Mouse (Mus musculus): Measurements from ENCODE around the gene Samd9l. TPM values are rescaled to one million over a fixed set of nuclear protein-coding genes. Genes with fewer than 3 reads are reported as not detected.
A peak's percentile ranks its signal among the peaks of the same experiment; 100 is the strongest.
"Not testable (repeated sequence)": the region's sequence is repeated elsewhere in the genome, so short reads cannot be mapped to it uniquely, and the experiment has no call there.

The Samd9l gene
- total RNA-seq (2018; cell fraction: chromatin; rRNA removed), result 100 to 1,000 TPM; 161 to 866 (median 437) TPM
- total RNA-seq (2018; cell fraction: cytosol; rRNA removed), result 100 to 1,000 TPM in 14 of 26 experiments, 10 to 100 TPM in 12; 75.7 to 277 (median 176) TPM
- 100 to 1,000 TPM; 134 to 758 (median 523) TPM for total RNA-seq (2018; cell fraction: nucleus; rRNA removed)
- 57.6 to 104 TPM (median 80.6 TPM) in 3 replicates for polyA plus RNA-seq (2018)

DNA sequence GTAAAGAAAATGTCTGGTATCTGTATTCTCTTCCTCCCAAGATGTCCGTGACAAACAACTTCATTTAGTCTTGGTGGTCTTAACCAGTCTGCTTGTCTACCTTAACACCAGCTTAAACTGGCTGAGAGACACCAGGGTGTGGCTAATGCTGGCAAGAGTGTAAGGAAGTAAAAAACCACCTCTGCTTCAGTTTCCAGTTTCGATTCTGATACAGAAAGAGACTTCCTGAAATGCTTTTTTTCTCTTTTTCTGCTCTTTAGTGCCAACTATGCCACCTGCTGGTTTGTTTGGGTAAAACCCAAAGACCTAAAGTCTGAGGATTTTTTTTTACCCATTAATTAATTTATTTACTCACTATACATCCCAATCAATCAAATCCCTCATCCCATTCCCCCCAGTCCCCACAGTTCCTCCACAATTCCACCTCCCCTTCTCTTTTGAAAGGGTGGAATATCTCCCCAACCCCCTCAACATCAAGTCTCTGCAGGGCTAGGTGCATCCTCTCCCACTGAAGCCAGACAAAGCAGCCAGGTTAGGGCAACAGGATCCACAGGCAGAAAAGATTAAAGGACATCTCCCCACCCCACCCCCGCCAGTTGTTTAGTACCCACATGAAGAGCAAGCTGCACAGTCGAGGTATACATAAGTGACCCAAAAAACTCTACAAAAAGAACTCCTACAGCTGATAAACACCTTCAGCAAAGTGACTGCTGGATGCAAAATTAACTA is at the start of gene Samd9l:
Gene Samd9l, minus strand, starts transcription at position 233 of the 729 bp plus-strand sequence.
- peak within 1 kb of the TSS; percentile 71 for H3K27ac ChIP-seq
- 30% methylated on average over 4 of the region's 4 CpGs for WGBS (ENCODE audit: missing documents)

DNA sequence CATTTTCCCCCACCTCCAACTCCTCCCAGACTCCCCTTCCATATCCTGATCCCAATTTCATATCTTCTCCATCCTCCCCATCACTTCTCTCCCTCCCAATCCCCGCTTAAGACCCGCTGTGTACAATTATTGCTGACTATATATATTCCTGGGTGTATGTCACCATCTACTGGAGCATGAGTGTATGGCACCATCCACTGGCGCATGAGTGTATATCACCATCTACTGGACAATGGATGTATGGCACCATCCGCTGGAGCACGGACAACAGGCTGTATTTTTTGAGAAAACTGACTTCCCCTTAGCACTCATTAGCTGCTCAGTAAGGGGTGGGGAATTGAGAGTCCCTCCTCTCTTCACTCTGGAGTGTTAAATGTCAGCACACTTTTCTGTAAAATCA is 48.0 kb upstream of the Samd9l start:
- 5% methylated on average over 5 of the region's 5 CpGs for WGBS (ENCODE audit: missing documents)
- no peak overlapping the region for H3K4me3 ChIP-seq (ENCODE audit: inconsistent target)
- H3K27ac ChIP-seq, result no peak overlapping the region
- no peaks in the 10 kb centered on the region for H3K36me3 ChIP-seq (ENCODE audit: inconsistent target)
- no peaks in the 10 kb centered on the region for H3K79me2 ChIP-seq (ENCODE audit: inconsistent target)

More for the DNA sequence above, at the start of gene Samd9l:
- H3K36me3 ChIP-seq (ENCODE audit: inconsistent target), result not testable (repeated sequence)
- H3K79me2 ChIP-seq (ENCODE audit: inconsistent target), result peaks cover 49% of the 10 kb centered on the region
- peak within 1 kb of the TSS; percentile 71 for H3K4me3 ChIP-seq (ENCODE audit: inconsistent target)

DNA sequence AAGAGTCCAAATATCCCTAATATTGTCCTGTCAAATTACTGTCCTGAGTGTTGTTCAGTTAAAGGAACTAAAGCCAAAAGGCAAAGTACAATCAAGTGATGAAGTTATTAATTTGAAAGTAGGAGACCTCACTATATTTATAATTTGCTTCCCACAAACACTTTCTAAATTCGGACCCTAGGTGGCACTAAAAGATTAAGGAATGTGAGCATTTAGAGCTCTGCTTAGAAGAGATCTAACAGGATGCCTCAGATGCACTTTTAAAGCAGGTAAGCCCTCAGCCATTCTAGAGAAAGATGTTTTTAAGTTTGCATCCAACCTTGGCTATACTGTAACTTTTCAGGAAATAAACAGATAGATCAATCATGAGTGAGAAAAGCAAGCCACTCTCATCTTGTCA is 44.5 kb upstream of the Samd9l start:
- 42% methylated on average over 1 of the region's 1 CpGs for WGBS (ENCODE audit: missing documents)

DNA sequence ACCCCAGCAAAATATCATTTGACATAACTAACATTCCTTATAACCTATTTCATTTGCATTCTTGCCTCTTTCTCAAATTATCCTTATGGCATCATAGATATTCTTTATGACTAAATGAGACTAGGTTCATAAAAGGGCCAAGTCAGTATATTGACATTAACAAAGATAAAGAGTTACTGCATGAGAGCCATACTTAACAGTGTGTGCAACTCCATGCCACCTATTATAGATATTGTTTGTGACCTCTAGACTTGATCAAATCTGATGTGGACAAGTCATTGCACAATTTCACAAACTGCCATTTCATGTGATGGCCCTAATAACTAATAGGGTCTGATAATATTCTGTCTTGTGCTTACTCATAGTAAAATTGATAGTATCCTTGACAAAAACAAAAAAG is 36.7 kb upstream of the Samd9l start:
- Histone ChIP-seq H3K27ac (no peak overlapping the region), H3K79me2 (ENCODE audit: inconsistent target) (no peaks in the 10 kb centered on the region), H3K4me3 (ENCODE audit: inconsistent target) (no peak overlapping the region), H3K36me3 (ENCODE audit: inconsistent target) (no peaks in the 10 kb centered on the region)

More for the DNA sequence above, 44.5 kb upstream of the Samd9l start:
- no peak overlapping the region for H3K4me3 ChIP-seq (ENCODE audit: inconsistent target)
- H3K27ac ChIP-seq, result no peak overlapping the region
- no peaks in the 10 kb centered on the region for H3K36me3 ChIP-seq (ENCODE audit: inconsistent target)
- no peaks in the 10 kb centered on the region for H3K79me2 ChIP-seq (ENCODE audit: inconsistent target)

DNA sequence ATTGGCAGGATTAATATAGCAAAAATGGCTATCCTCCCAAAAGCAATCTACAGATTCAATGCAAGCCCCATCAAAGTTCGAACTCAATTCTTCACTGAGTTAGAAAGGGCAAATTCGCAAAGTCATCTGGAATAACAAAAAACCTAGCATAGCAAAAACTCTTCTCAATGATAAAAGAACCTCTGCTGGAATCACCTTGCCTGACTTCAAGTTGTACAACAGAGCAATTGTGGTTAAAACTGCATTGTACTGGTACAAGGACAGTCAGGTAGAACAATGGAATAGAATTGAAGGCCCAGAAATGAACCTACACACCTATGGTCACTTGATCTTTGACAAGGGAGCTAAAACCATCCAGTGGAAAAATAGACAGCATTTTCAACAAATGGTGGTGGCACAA is 31.6 kb upstream of the Samd9l start:
- H3K4me3 ChIP-seq (ENCODE audit: inconsistent target); H3K36me3 ChIP-seq (ENCODE audit: inconsistent target); H3K27ac ChIP-seq; H3K79me2 ChIP-seq (ENCODE audit: inconsistent target): not testable (repeated sequence)
- WGBS (ENCODE audit: missing documents), result 94% methylated on average over 2 of the region's 2 CpGs

DNA sequence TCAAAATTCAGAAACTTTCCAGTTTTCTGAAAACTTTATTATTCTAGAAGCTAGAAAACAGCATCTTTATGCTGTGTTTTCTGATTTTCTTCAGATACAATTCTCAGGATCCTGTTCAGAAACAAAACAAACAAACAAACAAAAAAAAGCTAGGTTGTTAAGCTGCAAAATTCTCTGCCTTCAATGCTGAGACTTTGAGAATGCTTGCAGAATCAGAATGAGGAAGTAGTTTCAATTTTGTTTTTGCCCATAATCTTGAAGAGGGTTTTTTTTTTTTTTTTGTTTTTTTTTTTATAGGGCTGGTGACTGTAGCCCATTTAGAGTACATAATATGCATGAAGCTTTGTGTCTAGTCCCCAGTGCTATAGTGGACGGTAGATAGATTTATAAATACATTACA is 27.7 kb upstream of the Samd9l start:
- WGBS (ENCODE audit: missing documents), result 0% methylated on average over 1 of the region's 1 CpGs
- no peak overlapping the region for H3K4me3 ChIP-seq (ENCODE audit: inconsistent target)
- peak overlapping the region; percentile 45 for H3K27ac ChIP-seq

DNA sequence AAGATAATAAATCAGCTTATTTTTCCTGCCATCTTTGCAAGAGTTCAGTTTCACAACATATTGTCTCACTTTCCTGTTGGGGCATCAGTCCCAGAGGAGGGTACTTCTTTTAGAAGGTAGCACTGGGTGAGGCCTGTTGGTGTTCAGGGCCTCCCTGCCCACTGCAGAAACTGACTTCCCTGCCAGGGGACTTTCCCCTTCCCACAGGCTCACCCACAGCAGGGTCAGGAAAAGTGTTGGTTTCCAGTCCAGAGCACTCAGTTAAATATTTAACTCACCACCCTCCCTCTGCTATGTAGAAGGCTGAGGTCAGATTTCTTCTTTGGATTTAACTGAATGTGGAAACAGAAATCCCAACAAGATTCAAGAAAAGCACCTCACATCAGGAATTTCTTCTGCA is 26.0 kb upstream of the Samd9l start:
- not testable (repeated sequence) for H3K36me3 ChIP-seq (ENCODE audit: inconsistent target); H3K79me2 ChIP-seq (ENCODE audit: inconsistent target); H3K4me3 ChIP-seq (ENCODE audit: inconsistent target); H3K27ac ChIP-seq

More for the DNA sequence above, 27.7 kb upstream of the Samd9l start:
- H3K36me3 ChIP-seq (ENCODE audit: inconsistent target), result no peaks in the 10 kb centered on the region
- H3K79me2 ChIP-seq (ENCODE audit: inconsistent target), result no peaks in the 10 kb centered on the region

DNA sequence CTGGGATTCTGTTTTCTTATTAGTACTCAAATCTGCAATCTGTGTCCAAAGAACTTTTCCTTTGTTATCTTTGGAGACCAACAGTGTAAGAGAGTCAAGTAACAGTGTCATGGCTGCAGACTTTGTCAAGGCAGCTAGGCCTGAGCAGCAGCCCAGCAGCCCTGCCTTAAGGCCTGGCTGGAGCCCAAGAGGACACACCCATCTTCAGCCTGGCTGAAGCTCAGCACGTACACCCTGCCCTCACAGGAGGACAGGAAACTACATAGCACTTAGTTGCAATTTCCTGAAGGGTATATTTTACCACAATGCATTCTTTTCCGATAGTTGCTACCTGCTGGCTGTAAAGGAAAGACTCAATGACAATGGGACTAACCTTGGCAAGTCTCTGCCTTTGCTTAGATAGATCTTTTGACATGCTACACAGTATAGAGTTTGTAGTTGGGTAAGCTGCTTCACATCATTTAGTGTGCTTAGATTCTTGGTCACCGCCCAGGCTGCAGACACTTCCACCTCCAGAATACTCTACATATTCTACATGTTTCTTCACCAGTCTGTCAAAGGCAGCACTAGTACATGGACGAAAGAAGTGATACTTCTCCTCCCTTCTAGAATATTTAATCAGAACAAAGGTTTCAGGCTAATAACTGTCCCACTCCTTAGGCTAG is 25.4 kb upstream of the Samd9l start:
- H3K36me3 ChIP-seq (ENCODE audit: inconsistent target); H3K27ac ChIP-seq; H3K4me3 ChIP-seq (ENCODE audit: inconsistent target); H3K79me2 ChIP-seq (ENCODE audit: inconsistent target): not testable (repeated sequence)
- 33% methylated on average over 1 of the region's 4 CpGs for WGBS (ENCODE audit: missing documents)

DNA sequence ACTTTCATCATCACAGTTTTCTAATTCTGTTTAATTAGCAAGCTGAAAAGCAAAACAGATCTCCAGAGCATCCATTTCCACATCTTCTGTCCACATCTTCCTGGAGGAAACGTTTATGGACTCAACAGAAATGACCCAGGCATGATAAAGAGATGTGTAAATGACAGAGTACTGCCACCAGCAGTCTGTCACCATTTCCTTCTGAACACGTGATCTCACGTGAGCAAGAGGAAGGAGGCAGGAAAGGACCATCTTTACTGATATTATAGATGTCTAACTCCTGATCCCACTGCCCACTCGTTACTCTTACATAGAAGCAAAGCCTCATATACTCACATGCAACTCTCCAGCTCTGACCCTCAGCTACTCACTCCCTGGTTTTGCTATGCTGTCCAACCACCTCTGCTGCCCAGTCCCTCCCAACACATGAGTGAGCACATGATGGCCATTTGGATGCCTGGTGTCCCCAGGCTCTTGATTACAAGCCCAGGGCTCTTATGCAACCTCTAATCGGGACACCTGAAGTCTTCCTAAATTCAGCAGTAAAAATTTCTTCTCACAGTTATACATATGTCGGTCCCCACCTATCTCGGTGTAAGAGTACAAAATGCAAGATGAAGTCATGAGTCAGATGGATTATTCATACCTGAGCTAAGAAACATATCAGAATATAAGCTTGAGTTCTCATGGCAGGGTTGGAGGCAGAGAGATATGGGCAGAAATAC is 2.0 kb downstream of the Samd9l start:
- Histone ChIP-seq H3K79me2 (ENCODE audit: inconsistent target) (peaks cover 70% of the 10 kb centered on the region), H3K27ac (peak overlapping the region; percentile 71), H3K4me3 (ENCODE audit: inconsistent target) (peak overlapping the region; percentile 71)
- WGBS (ENCODE audit: missing documents), result 51% methylated on average over 3 of the region's 7 CpGs
- H3K36me3 ChIP-seq (ENCODE audit: inconsistent target), result not testable (repeated sequence)

DNA sequence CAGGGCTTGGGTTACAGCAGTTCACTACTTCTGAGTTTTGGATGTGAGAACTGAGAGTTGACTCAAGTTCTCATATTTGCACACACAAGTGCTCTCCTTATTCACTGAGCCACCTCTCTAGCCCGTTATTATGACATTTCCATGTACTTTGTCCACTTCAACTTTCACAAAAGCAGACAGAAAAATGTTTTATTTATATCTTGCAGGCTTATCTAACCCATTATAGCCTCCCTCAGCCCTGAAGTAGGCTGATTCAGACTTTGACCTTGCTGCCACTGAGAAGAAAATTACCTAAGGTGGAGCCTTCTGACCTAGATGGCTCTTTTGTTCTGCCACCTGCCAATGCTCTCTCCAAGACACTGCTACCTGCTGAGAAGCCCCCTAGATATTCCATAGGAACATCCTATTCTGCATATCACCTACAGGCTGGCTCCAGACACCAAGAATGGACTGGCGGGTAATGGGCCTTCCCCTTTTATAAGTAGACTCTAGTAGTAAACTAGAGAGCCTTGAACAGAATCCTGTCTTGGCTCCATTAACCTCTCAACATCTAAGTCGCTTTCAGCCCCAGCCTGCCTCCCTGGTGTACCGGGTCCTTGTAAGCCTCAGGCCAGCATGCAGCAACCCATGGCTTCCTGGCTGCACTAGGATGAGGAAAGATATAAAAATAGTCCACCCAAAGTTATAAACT is 3.3 kb downstream of the Samd9l start:
- H3K36me3 ChIP-seq (ENCODE audit: inconsistent target); H3K27ac ChIP-seq; H3K4me3 ChIP-seq (ENCODE audit: inconsistent target): not testable (repeated sequence)
- 54% methylated on average over 4 of the region's 4 CpGs for WGBS (ENCODE audit: missing documents)
- peaks cover 83% of the 10 kb centered on the region for H3K79me2 ChIP-seq (ENCODE audit: inconsistent target)

DNA sequence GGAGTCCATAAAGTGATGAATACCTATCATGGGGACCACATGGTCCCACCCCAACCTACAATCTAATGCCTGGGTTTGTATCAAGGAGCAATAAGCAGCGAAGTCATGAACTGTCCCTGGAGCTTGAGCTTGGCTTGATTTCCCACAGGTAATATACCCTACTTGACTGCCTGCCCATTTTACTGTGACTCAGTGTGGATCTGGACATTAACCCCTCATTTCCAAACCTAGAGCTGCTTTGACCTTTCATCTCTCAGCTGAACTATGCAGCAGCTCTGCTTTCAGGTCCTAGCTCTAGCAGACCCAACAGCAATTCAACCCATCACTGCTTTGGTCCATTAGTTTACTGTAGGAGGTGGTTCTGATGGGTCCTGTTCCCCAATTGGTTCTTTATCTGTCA is 9.4 kb downstream of the Samd9l start:
- Histone ChIP-seq H3K27ac (no peak overlapping the region), H3K79me2 (ENCODE audit: inconsistent target) (peaks cover 92% of the 10 kb centered on the region), H3K4me3 (ENCODE audit: inconsistent target) (no peak overlapping the region), H3K36me3 (ENCODE audit: inconsistent target) (peaks cover 7% of the 10 kb centered on the region; the same call in 1 of the 2 replicates)
- 100% methylated on average over 1 of the region's 1 CpGs for WGBS (ENCODE audit: missing documents)

DNA sequence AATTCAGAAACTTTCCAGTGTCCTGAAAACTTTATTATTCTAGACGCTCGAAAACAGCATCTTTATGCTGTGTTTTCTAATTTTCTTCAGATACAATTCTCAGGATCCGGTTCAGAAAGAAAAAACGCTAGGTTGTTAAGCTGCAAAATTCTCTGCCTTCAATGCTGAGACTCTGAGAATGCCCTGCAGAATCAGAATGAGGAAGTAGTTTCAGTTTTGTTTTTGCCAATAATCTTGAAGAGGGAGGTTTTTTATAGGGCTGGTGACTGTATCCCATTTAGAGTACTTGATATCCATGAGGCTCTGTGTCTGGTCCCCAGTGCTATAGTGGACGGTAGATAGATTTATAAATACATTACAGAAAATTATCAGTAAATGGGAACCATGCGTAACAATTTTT is 12.8 kb downstream of the Samd9l start:
- H3K79me2 ChIP-seq (ENCODE audit: inconsistent target), result peaks cover 90% of the 10 kb centered on the region
- H3K27ac ChIP-seq, result no peak overlapping the region
- 31% methylated on average over 6 of the region's 6 CpGs for WGBS (ENCODE audit: missing documents)
- no peak overlapping the region; the same call in 1 of the 2 replicates for H3K4me3 ChIP-seq (ENCODE audit: inconsistent target)
- H3K36me3 ChIP-seq (ENCODE audit: inconsistent target), result peaks cover 7% of the 10 kb centered on the region; the same call in 1 of the 2 replicates

DNA sequence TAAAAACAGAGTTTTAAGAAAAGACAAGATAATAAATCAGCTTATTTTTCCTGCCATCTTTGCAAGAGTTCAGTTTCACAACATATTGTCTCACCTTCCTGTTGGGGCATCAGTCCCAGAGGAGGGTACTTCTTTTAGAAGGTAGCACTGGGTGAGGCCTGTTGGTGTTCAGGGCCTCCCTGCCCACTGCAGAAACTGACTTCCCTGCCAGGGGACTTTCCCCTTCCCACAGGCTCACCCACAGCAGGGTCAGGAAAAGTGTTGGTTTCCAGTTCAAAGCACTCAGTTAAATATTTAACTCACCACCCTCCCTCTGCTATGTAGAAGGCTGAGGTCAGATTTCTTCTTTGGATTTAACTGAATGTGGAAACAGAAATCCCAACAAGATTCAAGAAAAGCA is 14.6 kb downstream of the Samd9l start:
- not testable (repeated sequence) for H3K36me3 ChIP-seq (ENCODE audit: inconsistent target)
- H3K79me2 ChIP-seq (ENCODE audit: inconsistent target), result peaks cover 90% of the 10 kb centered on the region

DNA sequence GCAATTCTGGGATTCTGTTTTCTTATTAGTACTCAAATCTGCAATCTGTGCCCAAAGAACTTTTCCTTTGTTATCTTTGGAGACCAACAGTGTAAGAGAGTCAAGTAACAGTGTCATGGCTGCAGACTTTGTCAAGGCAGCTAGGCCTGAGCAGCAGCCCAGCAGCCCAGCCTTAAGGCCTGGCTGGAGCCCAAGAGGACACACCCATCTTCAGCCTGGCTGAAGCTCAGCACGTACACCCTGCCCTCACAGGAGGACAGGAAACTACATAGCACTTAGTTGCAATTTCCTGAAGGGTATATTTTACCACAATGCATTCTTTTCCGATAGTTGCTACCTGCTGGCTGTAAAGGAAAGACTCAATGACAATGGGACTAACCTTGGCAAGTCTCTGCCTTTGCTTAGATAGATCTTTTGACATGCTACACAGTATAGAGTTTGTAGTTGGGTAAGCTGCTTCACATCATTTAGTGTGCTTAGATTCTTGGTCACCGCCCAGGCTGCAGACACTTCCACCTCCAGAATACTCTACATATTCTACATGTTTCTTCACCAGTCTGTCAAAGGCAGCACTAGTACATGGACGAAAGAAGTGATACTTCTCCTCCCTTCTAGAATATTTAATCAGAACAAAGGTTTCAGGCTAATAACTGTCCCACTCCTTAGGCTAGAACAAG is 15.1 kb downstream of the Samd9l start:
- no CpG with 5 or more reads among the region's 4 CpGs for WGBS (ENCODE audit: missing documents)
- peaks cover 90% of the 10 kb centered on the region for H3K79me2 ChIP-seq (ENCODE audit: inconsistent target)
- not testable (repeated sequence) for H3K27ac ChIP-seq; H3K36me3 ChIP-seq (ENCODE audit: inconsistent target); H3K4me3 ChIP-seq (ENCODE audit: inconsistent target)

More for the DNA sequence above, 14.6 kb downstream of the Samd9l start:
- H3K27ac ChIP-seq; H3K4me3 ChIP-seq (ENCODE audit: inconsistent target): not testable (repeated sequence)
